Mouse (Mus musculus): Measurements from ENCODE around the gene Svopl.

DNA sequence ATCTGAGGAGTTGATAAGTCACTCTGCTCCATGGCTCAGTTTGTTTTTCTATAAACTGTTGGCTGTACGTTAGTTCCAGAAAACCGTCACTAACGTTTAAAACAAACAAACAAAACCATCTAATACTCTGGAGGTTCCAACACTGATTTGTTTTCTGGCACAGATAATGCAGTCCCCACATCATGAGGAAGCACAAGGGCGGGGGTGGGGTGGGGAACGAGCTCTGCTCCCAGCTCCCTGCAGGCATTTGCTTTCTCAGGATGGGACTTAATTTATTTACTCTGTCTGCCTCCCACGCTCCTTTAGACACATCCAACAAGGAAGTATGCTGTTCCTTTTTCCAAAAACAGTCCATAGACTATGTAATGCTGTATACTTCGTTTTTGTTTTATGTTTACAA is 23.5 kb downstream of the Svopl start:
- TF ChIP-seq CTCF (IDR thresholded peaks at IDR 0.05; ENCODE audit: low read depth) (no peak), EP300 (optimal IDR thresholded peaks at IDR 0.05) (no peak)

Measured in stomach, postnatal 0 days (tissue).